Mouse (Mus musculus): Measurements from ENCODE around the gene Auts2. TPM values are rescaled to one million over a fixed set of nuclear protein-coding genes. Genes with fewer than 3 reads are reported as not detected.

The Auts2 gene
- polyA plus RNA-seq, 1 experiment, result 10.4 TPM

DNA sequence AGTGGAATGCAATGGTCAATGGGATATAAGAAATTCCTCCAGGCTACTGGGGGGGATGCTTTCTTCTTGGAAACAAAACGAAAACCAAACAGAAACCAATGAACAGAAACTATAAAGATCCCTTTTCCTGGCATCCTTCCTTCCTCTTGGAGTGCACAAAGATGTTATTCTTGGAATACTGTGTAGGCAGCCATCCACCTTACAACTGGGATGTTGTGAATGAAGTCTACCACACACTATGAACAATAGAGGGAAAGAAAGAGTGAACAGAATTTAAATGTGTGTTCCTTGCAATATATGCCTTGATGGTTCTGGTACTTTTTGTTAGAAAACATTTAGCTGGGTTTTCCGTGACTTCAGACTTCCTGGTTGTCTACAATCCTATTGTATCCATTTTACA, 236.1 kb downstream of the Auts2 start:
- peaks cover 3% of the 10 kb centered on the region; the same call in 1 of the 2 replicates for H3K4me1 ChIP-seq (ENCODE audit: control insufficient read depth, insufficient read depth, insufficient read length, low read length)
- H3K27me3 ChIP-seq (ENCODE audit: control insufficient read depth, insufficient read depth, low read length), result no peaks in the 10 kb centered on the region
- TF ChIP-seq POLR2A (IDR thresholded peaks at IDR 0.05; ENCODE audit: low read depth, low read length) (no peak), CTCF (IDR thresholded peaks at IDR 0.05; ENCODE audit: extremely low read depth, insufficient read length, insufficient replicate concordance, low read depth, low read length) (no peak)
- H3K4me3 ChIP-seq (ENCODE audit: low read depth, low read length), result no peak overlapping the region
- no peak overlapping the region for H3K27ac ChIP-seq (ENCODE audit: insufficient read depth, low read depth, low read length)
- no peaks in the 10 kb centered on the region for H3K36me3 ChIP-seq (ENCODE audit: control insufficient read depth, insufficient read depth, low read length)
- 82% methylated on average over 2 of the region's 2 CpGs for WGBS

DNA sequence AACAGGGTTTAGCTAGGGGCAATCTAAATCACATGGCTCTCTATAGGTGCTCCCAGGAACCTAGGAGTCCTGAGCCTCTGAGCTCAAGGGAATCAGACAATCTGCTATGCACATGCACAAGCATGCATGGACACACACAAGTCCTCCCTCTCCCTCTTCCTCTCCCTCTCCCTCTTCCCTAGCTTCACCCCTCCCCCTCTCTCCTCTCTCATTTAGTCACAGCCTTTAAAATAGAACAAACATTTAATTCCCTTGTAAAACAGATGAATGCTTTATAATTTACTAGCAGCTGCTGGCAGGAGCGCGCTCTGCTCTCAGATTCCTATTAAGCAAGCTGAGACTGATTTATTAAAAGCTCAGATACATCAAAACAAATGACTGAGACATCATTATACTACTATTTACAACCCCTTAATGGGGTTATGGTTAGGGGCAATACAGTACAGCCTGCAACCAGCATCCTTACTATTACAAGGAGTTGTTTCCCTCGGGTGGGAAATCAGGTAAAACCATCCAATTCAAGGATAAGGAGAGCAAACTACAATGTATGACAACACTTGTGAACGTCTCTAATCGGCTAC, 237.7 kb downstream of the Auts2 start:
- Histone ChIP-seq H3K4me3 (ENCODE audit: low read depth, low read length) (no peak overlapping the region), H3K27ac (ENCODE audit: insufficient read depth, low read depth, low read length) (no peak overlapping the region), H3K36me3 (ENCODE audit: control insufficient read depth, insufficient read depth, low read length) (no peaks in the 10 kb centered on the region), H3K4me1 (ENCODE audit: control insufficient read depth, insufficient read depth, insufficient read length, low read length) (peaks cover 3% of the 10 kb centered on the region; the same call in 1 of the 2 replicates), H3K27me3 (ENCODE audit: control insufficient read depth, insufficient read depth, low read length) (no peaks in the 10 kb centered on the region)
- no peak for TF ChIP-seq CTCF (IDR thresholded peaks at IDR 0.05; ENCODE audit: extremely low read depth, insufficient read length, insufficient replicate concordance, low read depth, low read length)
- no peak for TF ChIP-seq POLR2A (IDR thresholded peaks at IDR 0.05; ENCODE audit: low read depth, low read length)
- 72% methylated on average over 5 of the region's 5 CpGs for WGBS

DNA sequence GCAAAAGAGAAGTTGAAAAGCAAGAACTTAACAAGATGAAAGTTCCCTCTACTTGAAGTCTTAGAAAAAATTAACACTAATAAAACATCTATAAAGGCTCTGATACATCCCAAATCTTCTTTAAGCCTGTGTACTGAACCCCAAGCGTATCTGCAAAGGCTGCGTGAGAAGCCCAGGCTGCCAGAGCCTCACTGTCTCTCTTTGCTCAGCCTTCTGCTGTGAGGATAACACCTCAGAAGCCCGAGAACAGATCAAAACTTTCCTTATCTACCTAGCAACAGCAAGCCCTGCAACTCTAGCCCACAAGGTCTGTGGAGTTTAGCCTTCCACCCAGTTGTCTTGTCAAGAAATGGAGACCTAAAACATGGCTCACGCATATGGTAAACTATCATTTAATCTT, 240.4 kb downstream of the Auts2 start:
- 92% methylated on average over 4 of the region's 4 CpGs for WGBS
- no peaks in the 10 kb centered on the region for H3K36me3 ChIP-seq (ENCODE audit: control insufficient read depth, insufficient read depth, low read length)
- no peak for TF ChIP-seq CTCF (IDR thresholded peaks at IDR 0.05; ENCODE audit: extremely low read depth, insufficient read length, insufficient replicate concordance, low read depth, low read length)

DNA sequence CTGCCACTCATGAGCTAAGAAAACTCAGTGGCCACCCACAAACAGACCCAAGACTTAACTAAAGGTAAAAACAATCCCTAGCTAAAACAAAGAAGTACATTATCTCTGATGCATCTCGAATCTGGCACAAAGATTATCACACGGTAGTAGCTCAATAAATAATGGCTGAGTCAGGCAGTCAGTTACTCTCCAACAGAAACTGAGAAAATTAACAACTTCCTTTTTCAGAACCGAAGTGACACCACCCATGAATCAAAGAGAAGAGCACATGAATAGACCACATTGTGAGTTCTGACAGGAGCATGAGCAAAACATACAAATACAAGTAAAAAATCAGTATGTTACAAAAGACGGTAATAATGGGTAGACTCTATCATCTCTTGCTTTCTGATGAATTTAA, 242.3 kb downstream of the Auts2 start:
- Histone ChIP-seq H3K4me3 (ENCODE audit: low read depth, low read length) (no peak overlapping the region), H3K4me1 (ENCODE audit: control insufficient read depth, insufficient read depth, insufficient read length, low read length) (peaks cover 3% of the 10 kb centered on the region; the same call in 1 of the 2 replicates), H3K36me3 (ENCODE audit: control insufficient read depth, insufficient read depth, low read length) (no peaks in the 10 kb centered on the region), H3K27ac (ENCODE audit: insufficient read depth, low read depth, low read length) (no peak overlapping the region), H3K27me3 (ENCODE audit: control insufficient read depth, insufficient read depth, low read length) (no peaks in the 10 kb centered on the region)
- 30% methylated on average over 4 of the region's 4 CpGs for WGBS
- TF ChIP-seq POLR2A (IDR thresholded peaks at IDR 0.05; ENCODE audit: low read depth, low read length) (no peak), CTCF (IDR thresholded peaks at IDR 0.05; ENCODE audit: extremely low read depth, insufficient read length, insufficient replicate concordance, low read depth, low read length) (no peak)

More for the DNA sequence above, 240.4 kb downstream of the Auts2 start:
- no peaks in the 10 kb centered on the region for H3K27me3 ChIP-seq (ENCODE audit: control insufficient read depth, insufficient read depth, low read length)
- H3K4me3 ChIP-seq (ENCODE audit: low read depth, low read length), result no peak overlapping the region
- H3K27ac ChIP-seq (ENCODE audit: insufficient read depth, low read depth, low read length), result no peak overlapping the region
- H3K4me1 ChIP-seq (ENCODE audit: control insufficient read depth, insufficient read depth, insufficient read length, low read length), result peaks cover 3% of the 10 kb centered on the region; the same call in 1 of the 2 replicates

DNA sequence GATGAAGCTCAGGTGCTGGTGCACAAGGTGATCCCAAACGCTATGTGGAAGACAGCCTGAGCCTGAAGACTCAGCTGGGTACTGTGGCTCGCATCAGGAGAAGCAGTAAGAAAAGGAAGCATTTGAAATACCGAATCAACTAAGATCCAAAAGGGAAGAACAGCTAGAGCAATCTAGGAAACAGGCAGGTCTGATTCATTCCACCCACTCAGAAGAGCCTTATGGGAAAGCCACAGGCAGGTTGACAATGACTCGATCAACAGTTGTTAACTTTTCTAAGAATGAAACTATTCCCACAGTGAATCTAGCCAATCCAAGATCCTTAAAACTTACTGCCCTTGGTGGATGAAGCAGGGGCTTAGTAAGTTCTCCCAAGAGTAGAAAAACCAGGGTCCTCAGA, 243.4 kb downstream of the Auts2 start:
- Histone ChIP-seq H3K27me3 (ENCODE audit: control insufficient read depth, insufficient read depth, low read length) (no peaks in the 10 kb centered on the region), H3K27ac (ENCODE audit: insufficient read depth, low read depth, low read length) (no peak overlapping the region), H3K4me3 (ENCODE audit: low read depth, low read length) (no peak overlapping the region), H3K36me3 (ENCODE audit: control insufficient read depth, insufficient read depth, low read length) (no peaks in the 10 kb centered on the region), H3K4me1 (ENCODE audit: control insufficient read depth, insufficient read depth, insufficient read length, low read length) (peaks cover 3% of the 10 kb centered on the region; the same call in 1 of the 2 replicates)
- WGBS, result 87% methylated on average over 4 of the region's 4 CpGs
- TF ChIP-seq CTCF (IDR thresholded peaks at IDR 0.05; ENCODE audit: extremely low read depth, insufficient read length, insufficient replicate concordance, low read depth, low read length) (no peak), POLR2A (IDR thresholded peaks at IDR 0.05; ENCODE audit: low read depth, low read length) (no peak)

DNA sequence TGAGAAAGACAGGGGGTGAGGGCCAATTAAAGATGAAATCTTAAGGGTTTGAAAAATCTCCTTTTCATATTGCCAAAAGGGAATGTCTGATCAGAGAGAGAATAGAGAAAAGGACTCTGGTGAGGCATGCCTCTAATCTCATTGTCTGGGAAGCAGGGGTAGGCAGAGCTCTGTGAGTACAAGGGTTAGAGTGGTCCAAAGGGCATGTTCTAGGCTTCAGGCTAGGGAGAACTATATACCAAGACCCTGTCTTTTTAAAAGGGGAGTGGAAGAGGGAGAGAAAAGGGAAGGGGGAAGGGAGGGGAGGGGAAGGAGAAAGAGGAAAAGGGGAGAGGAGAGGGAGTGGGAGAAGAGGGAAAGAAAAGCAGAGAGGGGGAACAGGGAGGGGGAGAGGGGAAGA, 244.1 kb downstream of the Auts2 start:
- Histone ChIP-seq H3K36me3 (ENCODE audit: control insufficient read depth, insufficient read depth, low read length) (no peaks in the 10 kb centered on the region), H3K4me3 (ENCODE audit: low read depth, low read length) (no peak overlapping the region), H3K27me3 (ENCODE audit: control insufficient read depth, insufficient read depth, low read length) (no peaks in the 10 kb centered on the region), H3K27ac (ENCODE audit: insufficient read depth, low read depth, low read length) (no peak overlapping the region), H3K4me1 (ENCODE audit: control insufficient read depth, insufficient read depth, insufficient read length, low read length) (no peaks in the 10 kb centered on the region)
- no peak for TF ChIP-seq POLR2A (IDR thresholded peaks at IDR 0.05; ENCODE audit: low read depth, low read length)
- no peak for TF ChIP-seq CTCF (IDR thresholded peaks at IDR 0.05; ENCODE audit: extremely low read depth, insufficient read length, insufficient replicate concordance, low read depth, low read length)

DNA sequence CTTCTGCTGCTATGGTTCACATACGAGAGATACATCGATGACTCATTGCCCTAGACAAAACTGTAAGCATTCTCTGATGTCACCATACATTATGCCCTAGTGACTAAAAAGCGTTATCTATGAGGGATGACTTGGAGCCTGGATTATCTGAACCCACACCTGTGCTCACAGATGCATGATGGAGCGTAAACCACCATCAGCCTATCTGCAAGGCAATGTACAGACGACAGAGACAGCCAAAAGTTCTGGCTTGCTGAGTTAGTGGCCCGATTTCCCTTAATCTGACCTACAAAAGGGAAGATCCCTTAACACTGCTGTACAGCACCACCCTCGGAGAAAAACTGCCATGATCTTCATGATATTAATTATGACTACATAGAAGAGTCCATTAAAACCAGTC, 245.8 kb downstream of the Auts2 start:
- no peak overlapping the region for H3K4me3 ChIP-seq (ENCODE audit: low read depth, low read length)
- TF ChIP-seq CTCF (IDR thresholded peaks at IDR 0.05; ENCODE audit: extremely low read depth, insufficient read length, insufficient replicate concordance, low read depth, low read length) (no peak), POLR2A (IDR thresholded peaks at IDR 0.05; ENCODE audit: low read depth, low read length) (no peak)
- 93% methylated on average over 7 of the region's 7 CpGs for WGBS
- no peak overlapping the region for H3K27ac ChIP-seq (ENCODE audit: insufficient read depth, low read depth, low read length)
- H3K27me3 ChIP-seq (ENCODE audit: control insufficient read depth, insufficient read depth, low read length), result no peaks in the 10 kb centered on the region
- H3K36me3 ChIP-seq (ENCODE audit: control insufficient read depth, insufficient read depth, low read length), result no peaks in the 10 kb centered on the region
- H3K4me1 ChIP-seq (ENCODE audit: control insufficient read depth, insufficient read depth, insufficient read length, low read length), result no peaks in the 10 kb centered on the region

Measured in small intestine, adult 2 months (tissue).